Mouse (Mus musculus) forebrain, embryonic 15.5 days (tissue): ENCODE results near the gene Zfp626. TPM values are rescaled to one million over a fixed set of nuclear protein-coding genes. Genes with fewer than 3 reads are reported as not detected.

ENCODE experiments used
- polyA plus RNA-seq: library from polyadenylated mRNA; unstranded; fragments of >200 nt; fragmentation: Nextera tagmentation; extraction: Ambion mirVana; gene quantifications from 2 replicates; pipeline ENCODE4 v1.2.1, GENCODE M21; 2015

Zfp626 gene
- polyA plus RNA-seq, 1 experiment from 2014 or later = 3.0 TPM

Other genes starting within 250 kb of the Zfp626 start
- 94.2 and 97.1 TPM in 2 replicates for gene Akt2, start 215.6 kb upstream of the Zfp626 start, polyA plus RNA-seq
- 64.1 and 66.2 TPM in 2 replicates for gene Ttc9b, start 153.3 kb upstream of the Zfp626 start, polyA plus RNA-seq
- gene Map3k10, start 132.6 kb upstream of the Zfp626 start, polyA plus RNA-seq = 15.1 and 16.9 TPM in 2 replicates
- gene Zfp607b, start 117.9 kb upstream of the Zfp626 start, polyA plus RNA-seq = 11.5 and 14.2 TPM in 2 replicates
- gene Zfp60, start 75.8 kb upstream of the Zfp626 start, polyA plus RNA-seq = 126 and 128 TPM in 2 replicates
- gene Zfp59, start 31.4 kb downstream of the Zfp626 start, polyA plus RNA-seq = 12.0 and 12.7 TPM in 2 replicates
- 1.3 and 1.5 TPM in 2 replicates for gene Zfp607a, start 50.3 kb downstream of the Zfp626 start, polyA plus RNA-seq
- 17.4 and 18.0 TPM in 2 replicates for gene Zfp974, start 122.3 kb downstream of the Zfp626 start, polyA plus RNA-seq
- gene Zfp780b, start 172.0 kb downstream of the Zfp626 start, polyA plus RNA-seq = 33.5 and 33.8 TPM in 2 replicates
- gene Zfp850, start 206.9 kb downstream of the Zfp626 start, polyA plus RNA-seq = 6.4 and 7.1 TPM in 2 replicates
- gene Psmc4, start 242.9 kb downstream of the Zfp626 start, polyA plus RNA-seq = 345 and 350 TPM in 2 replicates